ENCODE assay signal across 8 mouse cellular contexts in the genomic region with DNA sequence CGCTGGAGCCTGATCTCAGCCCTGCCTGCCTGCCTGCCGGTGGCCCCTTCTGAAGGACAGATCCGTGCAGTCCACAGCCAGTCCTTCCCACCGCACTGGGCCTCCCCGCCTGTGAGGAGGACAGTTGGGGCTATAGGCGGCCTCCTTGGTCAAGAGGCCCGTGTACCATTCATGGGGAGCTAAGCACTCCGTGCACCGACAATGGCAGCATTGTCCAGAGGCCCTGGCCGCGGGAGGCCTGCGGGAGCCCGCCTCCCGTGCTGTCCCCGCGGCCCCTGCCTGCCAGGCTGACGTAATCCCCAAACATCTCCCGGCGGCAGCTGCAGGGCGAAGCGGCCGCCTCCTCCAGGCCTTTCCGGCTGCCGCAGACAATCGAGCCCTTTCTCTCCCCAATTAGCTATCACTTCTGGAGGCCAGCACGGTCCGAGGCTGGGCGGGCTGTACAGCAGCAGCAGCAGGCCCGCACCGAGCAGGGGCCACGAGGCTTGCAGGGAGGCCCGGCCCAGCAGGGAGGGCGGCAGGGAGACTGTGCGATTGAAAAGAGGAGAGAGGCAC. TPM values are rescaled to one million over a fixed set of nuclear protein-coding genes. Genes with fewer than 3 reads are reported as not detected.
A peak's percentile ranks its signal among the peaks of the same experiment; 100 is the strongest.
DNase-seq lines count a peak whose midpoint lies in the region; ATAC-seq lines count a peak whose summit lies in the region.

No protein-coding gene starts in this region.

- WGBS in forebrain, embryonic 12.5 days = 1% methylated on average over 30 of the region's 34 CpGs
- WGBS in heart, embryonic 15.5 days = 1% methylated on average over 34 of the region's 34 CpGs
- 4% methylated on average over 34 of the region's 34 CpGs for WGBS in liver, embryonic 15.5 days (ENCODE audit: insufficient replicate concordance)
- 1% methylated on average over 34 of the region's 34 CpGs for WGBS in neural tube, embryonic 12.5 days

- no peaks in the 10 kb centered on the region for H3K27me3 ChIP-seq in forebrain, embryonic 12.5 days
- H3K27me3 ChIP-seq in heart, embryonic 15.5 days = no peaks in the 10 kb centered on the region
- peaks cover 11% of the 10 kb centered on the region; the same call in 1 of the 2 replicates for H3K27me3 ChIP-seq in liver, embryonic 15.5 days
- H3K27me3 ChIP-seq in neural tube, embryonic 12.5 days (replicated peaks) = no peaks in the 10 kb centered on the region

- H3K4me2 ChIP-seq in forebrain, embryonic 12.5 days = peak overlapping the region; percentile 34
- H3K4me2 ChIP-seq in heart, embryonic 15.5 days = peak overlapping the region; percentile 52
- peak overlapping the region; percentile 59 for H3K4me2 ChIP-seq in liver, embryonic 15.5 days
- H3K4me2 ChIP-seq in neural tube, embryonic 12.5 days (replicated peaks) = peak overlapping the region; percentile 47

- peak overlapping the region; percentile 99 for H3K27ac ChIP-seq in forebrain, embryonic 12.5 days
- peak overlapping the region; percentile 91 for H3K27ac ChIP-seq in heart, embryonic 15.5 days
- H3K27ac ChIP-seq in liver, embryonic 15.5 days (replicated peaks) = 0 out of 2 replicates have a peak overlapping the region, but pooled peaks have one; percentile 29
- H3K27ac ChIP-seq in neural tube, embryonic 12.5 days = peak overlapping the region; percentile 92

- H3K9ac ChIP-seq in forebrain, embryonic 12.5 days = peak overlapping the region; percentile 47
- H3K9ac ChIP-seq in heart, embryonic 15.5 days = peak overlapping the region; percentile 49
- H3K9ac ChIP-seq in liver, embryonic 15.5 days = peak overlapping the region; percentile 39; the same call in 1 of the 2 replicates
- H3K9ac ChIP-seq in neural tube, embryonic 12.5 days = peak overlapping the region; percentile 51

- peaks cover 5% of the 10 kb centered on the region for H3K9me3 ChIP-seq in forebrain, embryonic 12.5 days
- no peaks in the 10 kb centered on the region for H3K9me3 ChIP-seq in heart, embryonic 15.5 days (replicated peaks)
- H3K9me3 ChIP-seq in liver, embryonic 15.5 days (replicated peaks) = no peaks in the 10 kb centered on the region
- H3K9me3 ChIP-seq in neural tube, embryonic 12.5 days = peaks cover 7% of the 10 kb centered on the region

- ATAC-seq in forebrain, embryonic 12.5 days (ENCODE audit: low FRiP score) = peak; percentile 96
- ATAC-seq in heart, embryonic 15.5 days (replicated peaks; ENCODE audit: insufficient number of reproducible peaks, insufficient read depth, low FRiP score, low read depth) = peak; percentile 83
- peak; percentile 43; the same call in 1 of the 2 replicates for ATAC-seq in liver, embryonic 15.5 days (ENCODE audit: insufficient read depth)
- ATAC-seq in neural tube, embryonic 12.5 days (ENCODE audit: low FRiP score, low read depth) = peak; percentile 94

- H3K4me3 ChIP-seq in forebrain, embryonic 12.5 days (replicated peaks) = 0 out of 2 replicates have a peak overlapping the region, but pooled peaks have one; percentile 5
- peak overlapping the region; percentile 28 for H3K4me3 ChIP-seq in heart, embryonic 15.5 days
- H3K4me3 ChIP-seq in liver, embryonic 15.5 days (replicated peaks) = peak overlapping the region; percentile 23; the same call in 1 of the 2 replicates
- H3K4me3 ChIP-seq in neural tube, embryonic 12.5 days = no peak overlapping the region

- peaks cover 51% of the 10 kb centered on the region for H3K4me1 ChIP-seq in forebrain, embryonic 12.5 days
- H3K4me1 ChIP-seq in heart, embryonic 15.5 days (replicated peaks) = peaks cover 20% of the 10 kb centered on the region
- H3K4me1 ChIP-seq in liver, embryonic 15.5 days (replicated peaks) = peaks cover 13% of the 10 kb centered on the region
- peaks cover 37% of the 10 kb centered on the region for H3K4me1 ChIP-seq in neural tube, embryonic 12.5 days

- DNase-seq in thymus, postnatal 4 days = peak; percentile 17
- DNase-seq in thymus, postnatal 36 days = no peak
- DNase-seq in kidney, postnatal 25 days = peak; percentile 59 to 77
- peak; percentile 81 for DNase-seq in yolk sac, embryonic 10.5 days (ENCODE audit: low spot score)

- H3K36me3 ChIP-seq in forebrain, embryonic 12.5 days (replicated peaks) = no peaks in the 10 kb centered on the region
- no peaks in the 10 kb centered on the region for H3K36me3 ChIP-seq in heart, embryonic 15.5 days
- H3K36me3 ChIP-seq in liver, embryonic 15.5 days (replicated peaks) = no peaks in the 10 kb centered on the region
- no peaks in the 10 kb centered on the region for H3K36me3 ChIP-seq in neural tube, embryonic 12.5 days

RNA-seq across cellular contexts. Expression of a gene that starts 1.8 kb away (rescaled TPM):
- polyA plus RNA-seq in forebrain, embryonic 12.5 days (2016; fragmentation: Nextera tagmentation; extraction: Ambion mirVana) = 0.59 and 0.91 TPM in 2 replicates
- 0.44 TPM in 1 of 2 replicates, not detected in the other for polyA plus RNA-seq in heart, embryonic 15.5 days (2015; fragmentation: Nextera tagmentation; extraction: Ambion mirVana)
- 0.35 TPM in 1 of 2 replicates, not detected in the other for polyA plus RNA-seq in liver, embryonic 15.5 days (2015; fragmentation: Nextera tagmentation; extraction: Ambion mirVana)
- polyA plus RNA-seq in neural tube, embryonic 12.5 days (2016; fragmentation: Nextera tagmentation; extraction: Ambion mirVana) = 0.53 TPM in 1 of 2 replicates, not detected in the other

Comparison
In these comparisons a context has a peak if more than half of its experiments do, and no peak if none do; other contexts are left out.
1. DNase-seq: peak in thymus, postnatal 4 days (single experiment), kidney, postnatal 25 days (2 of 2) and yolk sac, embryonic 10.5 days (single experiment); none in thymus, postnatal 36 days (0 of 2).
2. ATAC-seq: peak in every context shown above with its lines; median percentile 96 in forebrain, embryonic 12.5 days; 94 in neural tube, embryonic 12.5 days; 83 in heart, embryonic 15.5 days; 43 in liver, embryonic 15.5 days.
3. H3K27ac ChIP-seq: peak in every context shown above with its lines; median percentile 99 in forebrain, embryonic 12.5 days; 92 in neural tube, embryonic 12.5 days; 91 in heart, embryonic 15.5 days; 29 in liver, embryonic 15.5 days.
4. Peak in every context shown above with its lines, with median percentiles within 50 percentile points of each other: H3K4me2 ChIP-seq and H3K9ac ChIP-seq.